Mouse (Mus musculus) heart, postnatal 0 days (tissue): Measurements from ENCODE around the gene Fam102a.

ENCODE experiments used
- CTCF ChIP-seq: IDR thresholded peaks from 2 replicates; pipeline ENCODE4 v1.5.1; 2016; ENCODE audit warnings: antibody characterized with exemption, control low read depth, low read depth
- EP300 ChIP-seq: IDR thresholded peaks from 2 replicates; pipeline ENCODE4 v1.6.1; 2016; ENCODE audit warnings: antibody characterized with exemption, low read depth

DNA sequence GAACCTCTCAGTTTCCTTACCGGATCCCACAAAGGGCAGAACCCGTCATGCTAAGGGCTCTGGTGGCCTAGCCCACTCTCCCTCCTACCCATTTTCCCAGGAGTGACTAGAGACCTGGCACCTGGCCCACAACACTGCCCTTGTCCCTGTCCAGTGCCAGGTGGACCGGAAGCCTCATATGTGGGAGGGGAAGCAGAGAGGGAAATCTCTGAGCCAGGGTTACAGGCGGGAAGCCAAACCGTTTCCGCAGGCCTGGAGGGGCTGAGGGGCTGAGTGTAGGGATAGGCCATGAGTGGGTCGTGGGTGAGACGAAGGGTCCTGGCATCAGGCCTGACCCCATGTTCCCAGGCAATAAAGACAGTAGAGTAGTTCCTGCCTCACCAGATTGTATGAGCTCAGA, 63.4 kb downstream of the Fam102a start:
- TF ChIP-seq CTCF (no peak), EP300 (no peak)
